Mouse (Mus musculus): ENCODE measurements around the gene Slc30a3. TPM values are rescaled to one million over a fixed set of nuclear protein-coding genes. Genes with fewer than 3 reads are reported as not detected.
A peak's percentile ranks its signal among the peaks of the same experiment; 100 is the strongest.

Gene Slc30a3
- total RNA-seq (2021): 10 to 100 TPM; 84.1 to 93.8 TPM
- long read RNA-seq, transcript Slc30a3-201 (8 exons, 2,089 nt): major isoform, 107 of 128 reads
- long read RNA-seq, partial matches to known transcripts: 8 of 128 reads
- long read RNA-seq, other reads (novel, unspliced or antisense): 13 of 128 reads

GRCm38 (mm10) chr5:31108000-31108490 is at the start of gene Slc30a3:
TSS of gene Slc30a3 (minus strand) at chr5:31108237.
- no peak for DNase-seq (ENCODE audit: low spot score in 2 of 2)

DNA sequence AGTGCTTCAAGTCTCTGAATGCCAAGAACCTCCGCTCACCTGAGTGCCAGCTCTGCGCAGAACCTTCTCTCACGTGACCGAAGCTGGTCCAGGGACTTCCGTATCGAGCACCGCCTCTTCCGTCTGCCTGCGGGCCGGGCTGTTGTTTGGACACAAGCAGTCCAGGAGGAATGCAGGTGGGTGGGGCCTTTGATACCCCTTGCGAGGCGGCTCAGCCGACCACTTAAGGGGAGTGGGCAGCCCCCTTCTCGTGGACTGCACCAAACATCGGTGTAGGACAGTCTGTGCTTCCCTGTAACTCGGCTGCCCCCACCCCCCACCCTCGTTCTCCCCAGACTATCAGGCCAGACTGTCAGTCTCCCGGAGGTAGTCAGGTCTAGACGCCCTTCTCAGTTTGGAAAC is 46.1 kb upstream of the Slc30a3 start, which contains the start of gene Mpv17:
Gene Mpv17 (minus strand): TSS at position 100 of the 402 bp plus-strand sequence.
- peak; percentile 75 to 88 for DNase-seq (ENCODE audit: low spot score in 2 of 2)

DNA sequence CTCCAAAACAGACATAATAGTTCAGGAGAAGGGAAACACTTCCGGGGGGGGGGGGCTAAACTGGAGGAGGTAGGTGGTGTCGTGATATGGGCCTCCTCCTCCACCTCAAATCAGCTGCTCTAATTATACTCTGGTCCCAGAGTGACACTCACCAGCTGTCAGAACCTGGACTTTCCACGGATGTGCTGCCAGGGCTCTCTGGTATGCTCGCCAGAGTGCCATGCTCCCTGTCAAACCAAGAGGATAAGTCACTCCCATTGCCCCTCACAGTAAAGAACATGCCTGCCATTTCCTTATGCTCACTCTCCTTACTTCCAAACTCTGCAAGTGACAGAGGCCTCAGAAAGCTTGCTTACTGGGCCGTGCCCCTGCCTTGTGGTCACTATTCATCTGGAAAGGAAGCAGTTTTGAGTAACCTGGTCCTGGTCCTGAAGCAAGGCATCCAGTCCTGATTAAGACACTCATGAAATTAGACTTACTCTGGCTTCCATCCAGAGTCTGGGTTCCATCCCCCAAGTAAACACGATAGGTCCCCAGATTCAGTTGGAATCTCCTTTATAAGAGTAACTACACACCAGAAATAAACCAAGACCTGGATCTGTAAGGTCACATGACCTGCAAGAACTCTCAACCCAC is 45.6 kb upstream of the Slc30a3 start:
- DNase-seq (ENCODE audit: low spot score in 2 of 2): no peak

DNA sequence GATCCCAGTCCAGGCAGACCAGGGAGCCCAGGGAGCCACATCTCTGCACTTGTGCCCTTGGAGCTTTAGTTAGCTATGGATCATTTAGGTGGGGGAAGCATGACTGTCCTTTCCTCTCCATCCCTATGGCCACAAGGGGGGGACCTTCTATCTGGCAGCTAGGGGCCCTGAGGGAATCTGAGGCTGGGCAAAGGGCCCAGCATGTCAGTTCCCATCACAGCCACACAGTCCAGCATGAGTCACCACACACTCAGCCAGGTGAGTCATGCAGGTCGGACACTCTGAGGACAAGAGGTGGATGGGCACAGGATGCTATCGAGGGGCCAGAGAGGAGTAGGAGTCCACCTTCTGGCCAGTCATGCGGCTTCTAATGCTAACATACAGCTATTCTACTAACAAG is 43.7 kb upstream of the Slc30a3 start:
- no peak for DNase-seq (ENCODE audit: low spot score in 2 of 2)

- no peak for DNase-seq (ENCODE audit: low spot score in 2 of 2)
Observed at GRCm38 (mm10) chr5:31149781-31150180, 41.7 kb upstream of the Slc30a3 start.

GRCm38 (mm10) chr5:31138968-31139425 is 31.0 kb upstream of the Slc30a3 start:
- no peak for DNase-seq (ENCODE audit: low spot score in 2 of 2)

- DNase-seq (ENCODE audit: low spot score in 2 of 2): no peak
Observed at GRCm38 (mm10) chr5:31138241-31138967, 30.4 kb upstream of the Slc30a3 start, which contains the start of gene Ucn. TSS of gene Ucn (minus strand) at chr5:31138829.

- DNase-seq (ENCODE audit: low spot score in 2 of 2): no peak
Observed at GRCm38 (mm10) chr5:31137658-31138057, 29.6 kb upstream of the Slc30a3 start.

DNA sequence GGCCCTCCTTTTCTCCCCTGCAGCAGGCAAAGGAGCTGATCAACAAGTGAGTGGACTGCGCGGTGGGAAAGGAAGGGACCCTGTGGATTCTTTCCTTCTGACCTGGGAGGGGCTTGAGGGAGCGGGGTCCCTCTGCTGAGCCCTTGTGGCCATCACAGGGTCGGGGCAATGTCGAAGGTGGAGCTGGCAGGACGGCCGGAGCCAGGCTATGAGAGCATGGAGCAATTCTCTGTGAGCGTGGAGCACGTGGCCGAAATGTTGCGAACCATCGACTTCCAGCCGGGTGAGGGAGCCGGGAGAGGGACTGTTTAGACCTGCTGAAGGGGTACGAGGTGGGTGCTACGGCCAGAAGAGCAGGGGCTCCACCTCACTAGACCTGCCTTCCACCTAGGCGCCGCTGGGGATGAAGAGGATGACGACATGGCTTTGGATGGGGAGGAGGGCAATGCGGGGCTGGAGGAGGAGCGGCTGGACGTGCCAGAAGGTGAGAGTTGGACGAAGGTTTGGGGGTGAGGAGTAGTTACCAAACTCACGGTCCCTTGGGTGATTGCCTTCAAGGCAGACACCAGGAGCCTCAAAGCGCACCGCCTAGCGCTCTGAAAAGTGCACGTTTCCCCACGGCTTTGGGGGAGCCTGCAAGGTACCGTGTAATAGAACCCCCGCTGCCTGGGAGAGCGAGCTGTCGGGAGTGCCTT is 28.8 kb upstream of the Slc30a3 start:
- DNase-seq (ENCODE audit: low spot score in 2 of 2): no peak

- peak in 1 of 2 experiments; percentile 28 for DNase-seq (ENCODE audit: low spot score in 2 of 2)
Observed at GRCm38 (mm10) chr5:31126050-31126449, 18.0 kb upstream of the Slc30a3 start.

- DNase-seq (ENCODE audit: low spot score in 2 of 2): no peak
Observed at GRCm38 (mm10) chr5:31123481-31123880, 15.4 kb upstream of the Slc30a3 start.

DNA sequence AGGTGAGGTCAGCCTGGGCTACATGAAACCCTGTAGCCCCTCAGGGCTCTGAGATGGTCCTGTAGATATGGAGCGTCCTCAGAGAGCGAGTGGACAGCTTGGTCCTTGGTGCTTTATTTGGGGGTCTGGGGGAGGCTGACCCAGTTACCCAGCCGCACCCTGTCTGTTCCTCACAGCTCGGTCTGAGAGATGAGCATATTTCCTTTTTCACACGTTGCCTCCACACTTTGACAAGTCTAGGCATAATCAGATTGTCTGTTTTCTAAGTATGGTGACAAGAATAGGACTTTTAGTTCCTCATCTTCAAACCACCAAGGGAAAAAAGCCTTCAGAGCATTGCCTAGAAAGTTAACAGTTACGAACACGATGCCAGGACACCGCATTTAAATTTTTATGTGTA is 13.1 kb upstream of the Slc30a3 start:
- peak in 1 of 2 experiments; percentile 21 for DNase-seq (ENCODE audit: low spot score in 2 of 2)

DNA sequence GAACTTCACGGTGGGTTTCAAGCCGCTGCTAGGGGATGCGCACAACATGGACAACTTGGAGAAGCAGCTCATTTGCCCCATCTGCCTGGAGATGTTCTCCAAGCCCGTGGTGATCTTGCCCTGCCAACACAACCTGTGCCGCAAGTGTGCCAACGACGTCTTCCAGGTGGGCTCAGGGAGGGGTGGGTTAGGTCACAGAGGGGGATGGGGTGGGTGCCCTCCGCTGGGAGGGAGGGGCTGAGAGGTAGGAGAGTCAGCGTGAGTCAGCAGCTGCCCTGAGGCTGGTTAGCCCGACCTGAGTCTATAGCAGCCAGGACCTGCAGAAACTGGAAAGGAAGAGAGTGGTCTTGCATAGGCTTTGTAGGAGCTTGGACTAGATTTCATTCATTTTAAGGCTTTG is 8.9 kb upstream of the Slc30a3 start:
- no peak for DNase-seq (ENCODE audit: low spot score in 2 of 2)

DNA sequence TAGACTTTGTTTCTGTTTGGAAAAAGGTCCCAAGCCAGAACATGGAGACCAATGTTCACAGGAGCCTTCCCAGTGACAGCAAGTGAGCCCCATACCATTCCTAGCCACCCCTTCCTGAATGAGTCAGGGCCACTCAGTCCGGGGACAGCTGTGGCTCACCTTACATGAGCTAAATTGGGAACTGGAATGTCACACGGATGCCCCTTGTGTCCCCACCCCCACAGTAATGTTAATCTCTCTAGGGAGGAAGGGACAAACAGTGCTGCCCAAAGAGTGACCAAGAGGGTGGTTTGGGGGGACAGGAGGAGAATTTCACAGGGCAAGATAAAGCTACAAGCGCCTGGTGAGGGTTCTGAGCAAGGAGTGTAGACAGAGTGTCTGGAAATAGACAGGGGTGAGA is 8.3 kb upstream of the Slc30a3 start, which contains the start of gene Trim54:
Gene Trim54 (plus strand): TSS at position 359 of the 400 bp plus-strand sequence.
- no peak for DNase-seq (ENCODE audit: low spot score in 2 of 2)

- peak in 1 of 2 experiments; percentile 31 for DNase-seq (ENCODE audit: low spot score in 2 of 2)
Observed at GRCm38 (mm10) chr5:31110781-31111180, 2.7 kb upstream of the Slc30a3 start.

DNA sequence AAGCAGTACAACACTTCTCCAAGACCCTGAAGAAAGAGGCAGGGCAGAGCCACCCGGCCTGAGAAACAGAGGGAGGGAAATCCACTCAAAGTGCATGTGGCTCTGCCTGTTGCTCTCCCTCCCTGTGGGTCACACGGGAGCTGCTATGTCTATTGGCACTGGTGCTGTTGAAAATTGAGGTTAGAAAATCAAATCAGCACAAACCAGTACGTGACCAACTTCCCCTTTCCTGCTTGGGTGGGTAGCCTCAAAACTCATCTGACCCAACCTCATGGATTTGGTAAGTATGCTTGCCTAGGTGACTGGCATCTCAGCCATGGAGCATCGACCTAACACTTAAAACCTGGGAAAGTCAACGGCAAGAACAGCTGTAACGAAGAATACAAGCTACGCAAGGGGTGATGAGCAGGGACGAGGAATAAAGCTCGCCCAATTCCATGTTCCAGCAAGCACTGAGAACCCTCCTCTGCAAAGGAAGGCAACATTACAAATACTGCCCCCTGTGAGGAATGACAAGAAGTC is 2.2 kb downstream of the Slc30a3 start, which contains the start of gene Dnajc5g:
Gene Dnajc5g (plus strand): TSS at position 472 of the 522 bp plus-strand sequence.
- DNase-seq (ENCODE audit: low spot score in 2 of 2): no peak

DNA sequence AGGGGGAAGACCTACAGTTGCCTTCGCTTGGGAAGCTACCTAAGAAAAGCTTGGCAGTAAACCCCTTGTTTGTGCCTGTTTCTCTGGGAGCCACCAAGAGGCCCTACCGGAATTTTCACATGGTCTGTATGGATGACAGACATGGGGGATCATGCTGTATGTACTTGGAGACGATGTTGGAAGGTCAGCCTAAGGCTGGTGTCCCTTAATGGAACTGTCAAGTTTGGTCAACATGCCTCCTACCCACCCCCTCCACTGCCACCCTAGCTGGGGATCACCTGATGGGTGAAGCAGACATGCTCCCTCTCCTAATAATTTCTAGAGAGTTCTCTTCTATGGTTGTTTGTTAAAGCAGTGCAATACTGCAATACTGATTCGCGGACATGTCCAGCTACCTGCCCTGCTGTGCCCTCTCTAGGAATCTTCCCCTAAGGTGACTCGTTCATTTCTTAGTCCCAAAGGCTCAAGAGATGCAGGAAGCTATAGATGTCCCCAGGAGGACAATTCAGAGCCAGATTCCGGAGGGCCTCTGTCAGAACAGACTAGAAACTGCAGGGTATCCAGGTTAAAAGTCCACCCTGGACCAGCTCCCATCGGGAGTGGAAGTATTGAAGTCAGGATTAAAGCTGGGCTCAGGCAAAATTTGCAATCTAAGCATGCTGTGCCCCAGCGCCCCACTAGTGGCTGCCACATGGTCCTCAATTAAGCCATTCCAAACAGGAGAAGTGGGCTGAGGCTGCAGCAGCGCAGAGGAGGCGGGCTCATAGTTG is 12.1 kb downstream of the Slc30a3 start:
- no peak for DNase-seq (ENCODE audit: low spot score in 2 of 2)

GRCm38 (mm10) chr5:31094799-31095691 is 13.0 kb downstream of the Slc30a3 start:
- DNase-seq (ENCODE audit: low spot score in 2 of 2): peak in 1 of 2 experiments; percentile 52
